Mouse (Mus musculus) liver, embryonic 16.5 days (tissue): ENCODE measurements around the gene Ank2. TPM values are rescaled to one million over a fixed set of nuclear protein-coding genes. Genes with fewer than 3 reads are reported as not detected.

Experiments used
- ATAC-seq: fragments of 200-750 bp; cut with Nextera tagmentation; 2 replicates; pipeline ENCODE4 v1.8.0; 2017; ENCODE audit warnings: low read depth, mild to moderate bottlenecking, moderate number of reproducible peaks, moderate library complexity
- H3K27ac ChIP-seq: fragments of 300-500 bp; sonication (generic); 2 replicates; pipeline ENCODE4 v1.5.1; 2014; ENCODE audit warnings: mild to moderate bottlenecking, low read length
- H3K27me3 ChIP-seq: fragments of 300-500 bp; sonication (generic); 2 replicates; pipeline ENCODE4 v1.6.1; 2014; ENCODE audit warnings: low read depth, low read length, mixed read lengths; ENCODE audit not compliant: control insufficient read depth, insufficient read depth
- H3K36me3 ChIP-seq: fragments of 300-500 bp; sonication (generic); 2 replicates; pipeline ENCODE4 v1.6.1; 2014; ENCODE audit warnings: mild to moderate bottlenecking; ENCODE audit not compliant: control insufficient read depth, insufficient read depth
- H3K4me1 ChIP-seq: fragments of 300-500 bp; sonication (generic); 2 replicates; pipeline ENCODE4 v1.6.1; 2014; ENCODE audit warnings: low read depth, low read length, mixed read lengths; ENCODE audit not compliant: control insufficient read depth
- H3K4me2 ChIP-seq: fragments of 300-500 bp; sonication (generic); 2 replicates; pipeline ENCODE4 v1.6.1; 2014; ENCODE audit warnings: low read depth, low read length, mixed read lengths
- H3K4me3 ChIP-seq: fragments of 300-500 bp; sonication (generic); 2 replicates; pipeline ENCODE4 v1.5.1; 2014; ENCODE audit warnings: low read depth, mild to moderate bottlenecking, low read length
- H3K9ac ChIP-seq: fragments of 300-500 bp; sonication (generic); 2 replicates; pipeline ENCODE4 v1.6.1; 2014; ENCODE audit warnings: low read depth, low read length
- H3K9me3 ChIP-seq: fragments of 300-500 bp; sonication (generic); replicated peaks from 2 replicates; pipeline ENCODE4 v1.6.1; 2016; ENCODE audit warnings: low read length; ENCODE audit not compliant: control insufficient read depth
- WGBS: fragments of 180-500 bp; shearing (Covaris S2); extraction: QIAGEN DNeasy Blood & Tissue Kit; methylation state at CpG from one replicate; pipeline ENCODE4 v1.1.7; 2014; ENCODE audit not compliant: insufficient replicate concordance; 5-methylcytosine and 5-hydroxymethylcytosine counted together
- polyA plus RNA-seq: library from polyadenylated mRNA; unstranded; fragments of >200 nt; fragmentation: Nextera tagmentation; extraction: Ambion mirVana; gene quantifications from 2 replicates; pipeline ENCODE4 v1.2.1, GENCODE M21; 2015

The Ank2 gene
- polyA plus RNA-seq, 1 experiment from 2014 or later, result 10.4 TPM

DNA sequence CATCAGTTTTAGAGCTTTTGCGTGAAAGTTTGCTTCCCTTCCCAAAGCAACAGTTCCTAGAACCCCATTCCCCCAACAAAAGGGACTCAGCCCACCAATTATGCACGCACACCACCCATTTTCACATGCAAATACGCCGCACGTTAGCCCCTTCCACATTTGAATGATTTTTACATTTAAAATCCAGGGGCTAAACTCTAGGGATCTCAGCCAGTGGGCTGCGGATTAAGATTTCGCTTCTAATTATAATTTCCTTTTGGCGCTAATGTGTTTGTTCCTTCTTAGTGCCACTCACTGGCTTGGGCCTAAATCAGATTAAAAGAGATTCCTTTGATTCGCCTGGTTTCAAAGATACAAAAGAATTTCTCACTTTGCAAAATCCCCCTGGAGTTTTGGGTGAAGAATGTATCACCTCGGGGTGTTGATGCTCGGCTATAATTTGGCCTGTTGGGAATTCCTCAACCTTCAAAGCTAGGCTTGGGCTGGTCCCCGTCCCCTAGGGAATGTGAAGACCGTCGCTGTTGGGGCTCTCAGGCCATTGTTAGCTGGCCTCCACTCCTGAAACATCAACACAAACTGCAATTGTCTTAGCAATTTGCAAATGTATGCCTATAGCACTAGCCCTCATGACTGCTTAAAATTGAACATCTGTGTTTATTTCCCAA is 35.2 kb downstream of the Ank2 start:
- no peak overlapping the region for H3K9ac ChIP-seq
- H3K27ac ChIP-seq, result no peak overlapping the region
- peaks cover 16% of the 10 kb centered on the region for H3K4me1 ChIP-seq
- H3K36me3 ChIP-seq, result no peaks in the 10 kb centered on the region
- 72% methylated on average over 14 of the region's 14 CpGs for WGBS
- ATAC-seq, result no peak
- H3K4me2 ChIP-seq, result no peak overlapping the region
- no peak overlapping the region for H3K4me3 ChIP-seq
- H3K27me3 ChIP-seq, result no peaks in the 10 kb centered on the region
- no peaks in the 10 kb centered on the region for H3K9me3 ChIP-seq

DNA sequence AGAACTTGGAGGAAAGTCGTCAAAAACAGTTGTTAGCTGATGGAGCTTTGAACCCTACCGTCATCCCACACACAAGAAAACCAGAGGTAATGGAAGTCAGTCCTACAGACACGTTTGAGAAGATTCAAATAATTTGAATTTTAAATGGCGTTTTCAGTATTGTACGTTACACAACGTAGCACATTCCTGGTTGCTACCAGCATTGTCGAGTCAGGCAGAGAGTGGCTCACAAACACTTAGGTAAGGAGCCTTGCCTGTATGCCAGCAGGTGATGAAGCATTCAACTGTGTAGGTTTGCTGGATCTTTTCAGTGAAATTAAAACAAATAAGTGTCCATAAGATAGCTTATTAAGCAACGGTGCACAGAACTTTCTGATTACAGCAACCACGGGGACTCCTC is 36.0 kb downstream of the Ank2 start:
- ATAC-seq, result no peak
- Histone ChIP-seq H3K9me3 (no peaks in the 10 kb centered on the region), H3K36me3 (no peaks in the 10 kb centered on the region), H3K9ac (no peak overlapping the region), H3K4me2 (no peak overlapping the region), H3K27me3 (no peaks in the 10 kb centered on the region), H3K27ac (no peak overlapping the region), H3K4me3 (no peak overlapping the region), H3K4me1 (peaks cover 14% of the 10 kb centered on the region)
- 57% methylated on average over 9 of the region's 9 CpGs for WGBS

DNA sequence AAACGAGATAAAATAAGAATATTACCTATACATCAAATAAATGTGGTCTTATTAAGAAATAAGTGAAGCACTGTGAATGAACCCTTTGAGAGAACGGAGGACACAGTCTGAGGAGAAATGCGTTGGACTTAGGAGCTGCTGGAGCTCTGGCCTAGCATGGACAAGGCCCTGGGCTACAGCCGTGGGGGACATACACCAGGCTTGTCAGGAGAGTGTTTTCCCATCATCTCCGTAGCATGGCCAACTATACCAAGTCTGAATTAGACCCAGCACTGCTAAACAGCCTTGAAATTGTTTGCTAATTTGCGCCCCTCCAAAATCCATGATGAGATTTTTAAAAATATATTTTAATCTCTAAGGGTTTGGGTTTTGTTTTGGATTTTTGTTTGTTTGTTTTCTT is 36.7 kb downstream of the Ank2 start:
- Histone ChIP-seq H3K4me1 (peaks cover 16% of the 10 kb centered on the region), H3K4me3 (no peak overlapping the region), H3K27me3 (no peaks in the 10 kb centered on the region), H3K9ac (no peak overlapping the region), H3K4me2 (no peak overlapping the region), H3K27ac (no peak overlapping the region), H3K36me3 (no peaks in the 10 kb centered on the region), H3K9me3 (no peaks in the 10 kb centered on the region)
- 64% methylated on average over 6 of the region's 6 CpGs for WGBS
- ATAC-seq, result no peak

DNA sequence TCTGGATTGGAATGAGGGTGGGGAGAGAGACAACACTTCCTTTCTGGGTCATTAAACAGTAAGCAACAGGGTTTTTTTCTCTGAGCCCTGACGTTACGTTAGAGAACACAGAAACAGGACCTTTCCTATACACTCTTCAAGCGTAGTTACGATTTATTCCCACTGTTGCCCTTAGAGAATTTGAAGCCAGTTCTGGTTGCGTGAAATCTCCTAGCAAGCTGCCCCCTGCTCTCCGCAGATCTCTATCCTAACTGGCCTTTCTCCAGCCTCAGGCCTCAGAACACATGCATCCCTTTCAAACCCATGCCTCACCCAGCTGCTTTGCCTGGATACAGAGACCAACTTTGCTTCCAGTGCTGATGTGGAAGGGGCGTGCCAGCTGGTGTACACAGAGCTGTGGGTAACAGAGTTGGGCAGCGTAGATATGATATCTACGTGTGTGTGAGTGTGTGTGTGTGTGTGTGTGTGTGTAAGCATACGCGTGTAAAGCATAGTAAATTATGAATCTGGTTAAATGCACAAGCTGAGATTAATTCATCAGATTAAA is 38.2 kb downstream of the Ank2 start:
- WGBS, result 49% methylated on average over 11 of the region's 11 CpGs
- peak; percentile 51; the same call in 1 of the 2 replicates for ATAC-seq
- Histone ChIP-seq H3K36me3 (no peaks in the 10 kb centered on the region), H3K4me3 (no peak overlapping the region), H3K9ac (no peak overlapping the region), H3K4me2 (no peak overlapping the region), H3K27me3 (no peaks in the 10 kb centered on the region), H3K4me1 (peaks cover 16% of the 10 kb centered on the region), H3K27ac (no peak overlapping the region), H3K9me3 (no peaks in the 10 kb centered on the region)

DNA sequence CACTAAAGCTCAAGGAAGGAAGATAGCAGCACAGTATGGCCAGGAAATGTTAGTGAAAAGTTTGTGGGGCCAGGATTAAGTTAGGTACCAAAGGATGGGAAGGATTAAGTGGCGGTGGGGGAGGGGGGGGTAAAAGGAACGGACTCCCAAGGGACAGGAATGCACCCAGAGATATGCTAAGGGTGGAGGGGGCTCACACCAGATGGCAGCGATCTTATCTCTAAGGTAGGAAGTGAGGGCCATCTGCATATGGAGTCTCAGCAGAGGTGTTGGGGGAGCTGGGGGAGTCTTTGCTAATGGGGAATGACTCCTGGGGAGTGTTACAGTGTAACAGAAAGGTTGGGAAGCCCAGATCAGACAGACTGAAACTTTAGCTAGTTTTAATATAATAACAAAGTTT is 39.3 kb downstream of the Ank2 start:
- no peaks in the 10 kb centered on the region for H3K9me3 ChIP-seq
- no peak overlapping the region for H3K27ac ChIP-seq
- 11% methylated on average over 3 of the region's 3 CpGs for WGBS
- no peak overlapping the region for H3K4me3 ChIP-seq
- no peak overlapping the region for H3K4me2 ChIP-seq
- H3K9ac ChIP-seq, result no peak overlapping the region
- H3K4me1 ChIP-seq, result peaks cover 16% of the 10 kb centered on the region
- no peaks in the 10 kb centered on the region for H3K36me3 ChIP-seq
- no peaks in the 10 kb centered on the region for H3K27me3 ChIP-seq
- peak; percentile 64 for ATAC-seq

DNA sequence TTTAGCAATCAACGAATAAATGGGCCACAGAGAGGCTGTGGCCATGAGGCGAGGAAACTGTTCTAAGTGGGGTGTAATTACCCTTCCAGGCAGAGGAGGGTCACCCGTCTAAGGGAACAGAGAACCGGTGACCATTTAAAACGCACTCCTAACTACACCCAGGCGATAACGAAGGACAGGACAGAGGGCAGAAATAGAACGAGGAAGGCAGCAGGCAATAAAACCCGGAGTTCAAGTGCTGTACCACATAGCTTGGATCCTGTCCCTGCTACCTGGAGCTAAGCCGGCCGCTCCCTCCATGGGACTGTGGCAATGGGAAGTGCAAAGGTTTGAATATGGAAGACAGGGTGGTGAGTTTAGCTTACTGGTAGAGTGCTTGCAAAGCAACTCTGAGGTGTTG is 40.2 kb downstream of the Ank2 start:
- H3K9ac ChIP-seq, result no peak overlapping the region
- 30% methylated on average over 11 of the region's 11 CpGs for WGBS
- ATAC-seq, result no peak

DNA sequence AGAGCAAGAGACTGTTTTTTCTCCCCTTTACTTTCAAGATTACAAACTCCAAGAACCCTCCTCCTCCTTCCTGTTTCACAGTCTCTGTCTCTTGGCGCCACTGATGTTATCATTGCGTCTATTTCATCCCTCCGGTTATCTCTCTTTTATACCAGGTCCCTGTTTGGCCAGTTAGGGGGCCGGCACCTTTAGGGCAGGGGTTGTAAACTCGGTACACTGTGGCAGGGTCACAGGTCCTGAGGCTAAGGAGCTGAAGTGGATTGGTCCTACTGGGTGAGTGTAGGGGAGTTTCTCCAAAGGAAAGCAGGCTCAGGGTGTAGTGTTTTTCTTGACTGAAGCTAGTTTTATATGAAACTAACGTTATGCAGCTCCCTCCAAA is 40.7 kb downstream of the Ank2 start:
- no peak overlapping the region for H3K4me3 ChIP-seq
- no peaks in the 10 kb centered on the region for H3K9me3 ChIP-seq
- no peaks in the 10 kb centered on the region for H3K36me3 ChIP-seq
- peak; percentile 28; the same call in 1 of the 2 replicates for ATAC-seq
- 7% methylated on average over 6 of the region's 6 CpGs for WGBS
- peaks cover 16% of the 10 kb centered on the region for H3K4me1 ChIP-seq
- H3K9ac ChIP-seq, result no peak overlapping the region
- H3K27ac ChIP-seq, result no peak overlapping the region
- H3K27me3 ChIP-seq, result no peaks in the 10 kb centered on the region
- peak overlapping the region; percentile 22 for H3K4me2 ChIP-seq

More for the DNA sequence above, 40.2 kb downstream of the Ank2 start:
- Histone ChIP-seq H3K9me3 (no peaks in the 10 kb centered on the region), H3K36me3 (no peaks in the 10 kb centered on the region), H3K27me3 (no peaks in the 10 kb centered on the region), H3K27ac (no peak overlapping the region), H3K4me3 (no peak overlapping the region), H3K4me2 (no peak overlapping the region; the same call in 1 of the 2 replicates), H3K4me1 (peaks cover 16% of the 10 kb centered on the region)

DNA sequence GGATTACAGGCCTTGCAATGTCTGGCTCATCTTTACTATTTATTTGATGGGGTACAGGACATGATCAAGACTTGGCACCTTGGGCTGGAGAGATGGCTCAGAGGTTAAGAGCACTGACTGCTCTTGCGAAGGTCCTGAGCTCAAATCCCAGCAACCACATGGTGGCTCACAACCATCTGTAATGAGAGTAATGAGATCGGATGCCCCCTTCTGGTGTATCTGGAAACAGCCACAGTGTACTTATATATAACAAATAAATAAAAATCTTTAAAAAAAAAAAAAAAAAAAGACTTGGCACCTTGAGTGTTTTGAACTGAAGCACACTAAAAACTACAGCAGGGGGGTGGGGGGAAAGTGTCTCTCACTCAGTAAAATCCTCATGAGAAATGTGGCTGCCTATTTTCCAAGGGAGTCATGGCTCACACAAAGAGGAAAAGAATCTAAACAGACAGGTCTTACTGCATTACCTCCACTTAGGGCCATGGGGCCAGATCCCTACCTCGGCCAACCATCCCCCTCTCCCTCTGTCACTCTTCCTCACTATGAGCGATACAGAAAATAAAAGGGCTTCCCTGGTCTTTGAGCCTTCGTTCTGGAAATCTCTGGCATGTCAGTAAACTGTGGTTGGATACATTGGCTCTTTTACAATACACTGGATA is 41.3 kb downstream of the Ank2 start:
- Histone ChIP-seq H3K4me1 (peaks cover 16% of the 10 kb centered on the region), H3K9ac (no peak overlapping the region), H3K9me3 (no peaks in the 10 kb centered on the region), H3K4me2 (peak overlapping the region; percentile 22), H3K27ac (no peak overlapping the region), H3K4me3 (no peak overlapping the region), H3K27me3 (no peaks in the 10 kb centered on the region), H3K36me3 (no peaks in the 10 kb centered on the region)
- WGBS, result 30% methylated on average over 5 of the region's 5 CpGs
- no peak for ATAC-seq

DNA sequence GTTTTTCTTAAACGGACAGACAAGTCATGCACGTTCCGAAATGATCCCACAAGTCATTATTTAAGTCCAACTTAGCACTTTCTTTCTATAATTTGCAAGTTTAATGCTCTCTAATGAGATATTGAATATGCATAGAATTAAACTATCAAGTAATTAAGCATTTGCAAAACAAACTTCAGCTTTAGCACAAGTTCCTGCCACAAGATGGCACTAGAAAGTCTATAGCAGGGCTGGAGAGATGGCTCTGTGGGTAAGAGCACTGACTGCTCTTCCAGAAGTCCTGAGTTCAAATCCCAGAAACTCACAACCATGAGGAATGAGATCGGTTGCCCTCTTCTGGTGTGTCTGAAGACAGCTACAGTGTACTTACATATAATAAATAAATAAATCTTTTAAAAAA is 45.4 kb downstream of the Ank2 start:
- Histone ChIP-seq H3K4me1 (peaks cover 3% of the 10 kb centered on the region), H3K27me3 (no peaks in the 10 kb centered on the region), H3K9ac (no peak overlapping the region), H3K27ac (no peak overlapping the region), H3K4me3 (no peak overlapping the region), H3K36me3 (no peaks in the 10 kb centered on the region), H3K4me2 (no peak overlapping the region), H3K9me3 (no peaks in the 10 kb centered on the region)
- 69% methylated on average over 4 of the region's 4 CpGs for WGBS
- no peak for ATAC-seq
